Mouse (Mus musculus) liver, embryonic 14.5 days (tissue): Measurements from ENCODE around the gene Dync2li1. TPM values are rescaled to one million over a fixed set of nuclear protein-coding genes. Genes with fewer than 3 reads are reported as not detected.

Source experiments
- ATAC-seq: fragments of 200-750 bp; cut with Nextera tagmentation; 2 replicates; pipeline ENCODE4 v1.8.0; 2017; ENCODE audit warnings: moderate number of reproducible peaks, mild to moderate bottlenecking, moderate library complexity; ENCODE audit not compliant: insufficient read depth
- DNase-seq, 3 experiments: peaks; one replicate each; pipeline ENCODE4 v3.0.0-alpha.2; 2012 to 2013; ENCODE audit warnings: low read depth in 3 of 3, low spot score in 3 of 3
- H3K27ac ChIP-seq: fragments of 300-500 bp; sonication (generic); 2 replicates; pipeline ENCODE4 v1.5.1; 2014; ENCODE audit warnings: moderate library complexity, mild to moderate bottlenecking, control low read depth, inconsistent platforms
- H3K27me3 ChIP-seq: fragments of 300-500 bp; sonication (generic); 2 replicates; pipeline ENCODE4 v1.6.1; 2014; ENCODE audit warnings: mild to moderate bottlenecking, low read length, moderate library complexity; ENCODE audit not compliant: control insufficient read depth, insufficient read depth
- H3K36me3 ChIP-seq: fragments of 300-500 bp; sonication (generic); replicated peaks from 2 replicates; pipeline ENCODE4 v1.6.1; 2014; ENCODE audit warnings: low read depth; ENCODE audit not compliant: control insufficient read depth, insufficient read depth
- H3K4me1 ChIP-seq, 2 experiments: fragments of 200-500 bp in 1 of 2; fragments of 300-500 bp in 1 of 2; sonication (generic) in 1 of 2; replicated peaks; 2 replicates each; pipeline ENCODE4 v1.6.1; 2012 to 2014; ENCODE audit warnings: antibody characterized with exemption in 1 of 2, inconsistent platforms in 1 of 2, low read length in 1 of 2; ENCODE audit not compliant: control insufficient read depth in 2 of 2, insufficient read depth in 2 of 2
- H3K4me2 ChIP-seq: fragments of 300-500 bp; sonication (generic); 2 replicates; pipeline ENCODE4 v1.6.1; 2014; ENCODE audit warnings: low read depth, mild to moderate bottlenecking, control low read depth, moderate library complexity
- H3K4me3 ChIP-seq, 2 experiments: fragments of 200-500 bp in 1 of 2; fragments of 300-500 bp in 1 of 2; sonication (generic) in 1 of 2; 2 replicates each; pipeline ENCODE4 v1.5.1; 2012 to 2014; ENCODE audit warnings: low read depth in 2 of 2, low read length in 2 of 2, mild to moderate bottlenecking in 2 of 2, control low read depth in 1 of 2, inconsistent platforms in 1 of 2, moderate library complexity in 1 of 2; ENCODE audit not compliant: insufficient read depth in 1 of 2
- H3K9ac ChIP-seq: fragments of 300-500 bp; sonication (generic); replicated peaks from 2 replicates; pipeline ENCODE4 v1.6.1; 2014; ENCODE audit warnings: mild to moderate bottlenecking, control low read depth, moderate library complexity
- H3K9me3 ChIP-seq: fragments of 300-500 bp; sonication (generic); 2 replicates; pipeline ENCODE4 v1.6.1; 2016; ENCODE audit warnings: low read length, mixed read lengths; ENCODE audit not compliant: control insufficient read depth
- CTCF ChIP-seq: IDR thresholded peaks from 2 replicates; pipeline ENCODE4 v1.5.1; 2016; ENCODE audit warnings: antibody characterized with exemption, low read depth, control low read depth
- EP300 ChIP-seq: IDR thresholded peaks from 2 replicates; pipeline ENCODE4 v1.6.1; 2016; ENCODE audit warnings: antibody characterized with exemption, low read depth
- WGBS: fragments of 180-500 bp; shearing (Covaris S2); extraction: QIAGEN DNeasy Blood & Tissue Kit; methylation state at CpG from one replicate; pipeline ENCODE4 v1.1.7; 2014; ENCODE audit not compliant: insufficient replicate concordance; 5-methylcytosine and 5-hydroxymethylcytosine counted together
- polyA plus RNA-seq, 2 experiments: library from polyadenylated mRNA; depleted of rRNA in 1 of 2; stranded (reverse) in 1 of 2; unstranded in 1 of 2; fragments of >200 nt; fragmentation: Nextera tagmentation in 1 of 2; extraction: Ambion mirVana in 1 of 2; gene quantifications; 2 replicates each; pipeline versions ENCODE4 v1.2.1 to v1.2.3; 2012 to 2014

Dync2li1 gene
- polyA plus RNA-seq, 2 experiments, result 1.1 to 1.8 TPM

DNA sequence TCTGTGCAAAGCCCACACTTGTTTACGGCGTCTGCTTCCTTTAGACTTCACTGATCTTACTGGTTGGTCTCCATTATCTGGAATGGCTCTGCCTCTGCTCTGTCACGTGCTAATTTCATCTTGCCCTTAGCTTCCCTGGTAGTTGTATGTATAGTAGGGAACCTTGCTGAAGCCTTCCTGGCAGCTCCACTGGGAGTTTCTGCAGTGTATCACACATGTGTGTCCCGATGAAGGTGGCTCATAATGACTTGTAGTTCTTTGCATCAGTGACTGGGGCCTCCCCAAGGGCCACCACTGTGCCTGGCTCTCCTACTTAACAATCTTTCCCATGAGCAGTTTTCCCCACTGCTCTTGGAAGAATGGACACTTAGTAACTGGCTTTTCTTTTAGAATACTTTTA lies 17.7 kb upstream of the Dync2li1 start:
- no peak overlapping the region for H3K9ac ChIP-seq
- no peaks in the 10 kb centered on the region for H3K36me3 ChIP-seq
- WGBS, result 49% methylated on average over 4 of the region's 4 CpGs
- H3K4me2 ChIP-seq, result no peak overlapping the region
- H3K27ac ChIP-seq, result no peak overlapping the region
- no peak overlapping the region for H3K4me3 ChIP-seq
- TF ChIP-seq EP300, result no peak
- TF ChIP-seq CTCF, result no peak
- ATAC-seq, result no peak
- H3K27me3 ChIP-seq, result no peaks in the 10 kb centered on the region
- no peaks in the 10 kb centered on the region; the same call in 1 of the 2 replicates for H3K9me3 ChIP-seq
- DNase-seq, result no peak
- no peaks in the 10 kb centered on the region for H3K4me1 ChIP-seq

GRCm38 (mm10) chr17:84611500-84611899 lies 14.8 kb upstream of the Dync2li1 start:
- Histone ChIP-seq H3K27me3 (no peaks in the 10 kb centered on the region), H3K9ac (no peak overlapping the region), H3K27ac (no peak overlapping the region), H3K9me3 (no peaks in the 10 kb centered on the region; the same call in 1 of the 2 replicates), H3K36me3 (no peaks in the 10 kb centered on the region), H3K4me3 (no peak overlapping the region), H3K4me2 (no peak overlapping the region), H3K4me1 (no peaks in the 10 kb centered on the region)
- no peak for ATAC-seq
- no peak for DNase-seq
- WGBS, result 66% methylated on average over 9 of the region's 9 CpGs
- no peak for TF ChIP-seq CTCF
- no peak for TF ChIP-seq EP300

- Histone ChIP-seq H3K4me1 (no peaks in the 10 kb centered on the region), H3K27me3 (no peaks in the 10 kb centered on the region), H3K9ac (no peak overlapping the region), H3K4me2 (no peak overlapping the region), H3K27ac (no peak overlapping the region), H3K4me3 (no peak overlapping the region), H3K36me3 (no peaks in the 10 kb centered on the region), H3K9me3 (no peaks in the 10 kb centered on the region; the same call in 1 of the 2 replicates)
- 45% methylated on average over 7 of the region's 7 CpGs for WGBS
- TF ChIP-seq CTCF, result no peak
- TF ChIP-seq EP300, result no peak
- DNase-seq, result no peak
- no peak for ATAC-seq
These were observed 14.3 kb upstream of the Dync2li1 start for GRCm38 (mm10) chr17:84611971-84612370.

GRCm38 (mm10) chr17:84615811-84616210 lies 10.5 kb upstream of the Dync2li1 start:
- ATAC-seq, result no peak
- DNase-seq, result no peak
- no peaks in the 10 kb centered on the region; the same call in 1 of the 2 replicates for H3K9me3 ChIP-seq
- H3K27ac ChIP-seq, result no peak overlapping the region
- no peak overlapping the region for H3K9ac ChIP-seq
- WGBS, result 74% methylated on average over 11 of the region's 11 CpGs
- no peak for TF ChIP-seq CTCF
- no peak for TF ChIP-seq EP300
- H3K36me3 ChIP-seq, result no peaks in the 10 kb centered on the region
- H3K4me3 ChIP-seq, result no peak overlapping the region
- no peaks in the 10 kb centered on the region for H3K27me3 ChIP-seq
- H3K4me2 ChIP-seq, result no peak overlapping the region
- H3K4me1 ChIP-seq, result 0 out of 4 replicates have a peak, but pooled peaks cover 0 to 2% of the 10 kb centered on the region in 2 experiments

GRCm38 (mm10) chr17:84616526-84617074 lies 9.7 kb upstream of the Dync2li1 start:
- no peak overlapping the region for H3K9ac ChIP-seq
- no peak for DNase-seq
- H3K36me3 ChIP-seq, result no peaks in the 10 kb centered on the region
- WGBS, result 60% methylated on average over 6 of the region's 6 CpGs
- no peaks in the 10 kb centered on the region; the same call in 1 of the 2 replicates for H3K9me3 ChIP-seq
- TF ChIP-seq CTCF (no peak), EP300 (no peak)
- H3K4me1 ChIP-seq, result 0 out of 4 replicates have a peak, but pooled peaks cover 0 to 2% of the 10 kb centered on the region in 2 experiments
- no peak for ATAC-seq
- no peaks in the 10 kb centered on the region for H3K27me3 ChIP-seq
- H3K4me2 ChIP-seq, result no peak overlapping the region
- no peak overlapping the region for H3K4me3 ChIP-seq
- no peak overlapping the region for H3K27ac ChIP-seq
